8 mouse cellular contexts compared by ENCODE assay signal in the genomic region with DNA sequence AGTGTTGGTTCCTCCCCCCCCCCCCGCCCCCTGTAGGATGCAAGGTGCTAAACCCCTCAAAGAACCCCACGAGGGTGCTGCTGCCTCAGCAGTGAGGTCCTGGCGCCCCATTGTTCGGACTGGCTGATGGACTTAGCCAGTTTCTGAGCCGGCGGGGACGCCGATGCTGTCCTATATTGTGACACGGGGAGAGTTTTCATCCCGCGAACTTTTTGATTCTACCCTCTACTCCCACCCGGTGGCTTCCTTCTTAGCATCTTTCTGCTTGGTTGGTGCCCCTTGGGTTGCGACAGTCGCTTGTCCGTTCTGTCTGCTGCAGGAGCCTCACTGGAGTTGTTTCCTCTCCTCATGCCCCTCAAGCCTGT. TPM values are rescaled to one million over a fixed set of nuclear protein-coding genes. Genes with fewer than 3 reads are reported as not detected.
DNase-seq lines count a peak whose midpoint lies in the region; ATAC-seq and TF ChIP-seq lines count a peak whose summit lies in the region.

No protein-coding gene starts in this region.

- H3K4me3 ChIP-seq in forebrain, embryonic 13.5 days = peak overlapping the region; percentile 95
- H3K4me3 ChIP-seq in kidney, embryonic 14.5 days (ENCODE audit: low read length) = peak overlapping the region; percentile 90
- H3K4me3 ChIP-seq in liver, embryonic 14.5 days (ENCODE audit: insufficient read depth in 1 of 2, low read depth in 2 of 2, low read length in 2 of 2) = peak overlapping the region; percentile 44 to 60

- no peak for DNase-seq in frontal cortex, postnatal 25 days (ENCODE audit: low spot score in 2 of 2)
- DNase-seq in adrenal gland, postnatal 14 days = peak; percentile 63
- DNase-seq in liver, embryonic 14.5 days (ENCODE audit: low read depth in 3 of 3, low spot score in 3 of 3) = no peak
- DNase-seq in naive thymus-derived CD4-positive, alpha-beta T cell, adult 2 months (ENCODE audit: low read depth) = peak; percentile 45
- DNase-seq in spleen, postnatal 36 days (ENCODE audit: low spot score in 2 of 2) = no peak

- H3K27ac ChIP-seq in forebrain, embryonic 13.5 days = peak overlapping the region; percentile 99
- H3K27ac ChIP-seq in kidney, embryonic 14.5 days (ENCODE audit: low read depth, low read length) = peak overlapping the region; percentile 85
- H3K27ac ChIP-seq in liver, embryonic 14.5 days = no peak overlapping the region

- no peaks in the 10 kb centered on the region for H3K9me3 ChIP-seq in forebrain, embryonic 13.5 days (replicated peaks)
- no peaks in the 10 kb centered on the region for H3K9me3 ChIP-seq in kidney, embryonic 14.5 days (ENCODE audit: control insufficient read depth, low read length)
- no peaks in the 10 kb centered on the region for H3K9me3 ChIP-seq in liver, embryonic 14.5 days (ENCODE audit: control insufficient read depth, low read length)

- no peaks in the 10 kb centered on the region for H3K27me3 ChIP-seq in forebrain, embryonic 13.5 days
- H3K27me3 ChIP-seq in kidney, embryonic 14.5 days (ENCODE audit: control insufficient read depth, insufficient read depth, low read length) = peaks cover 3% of the 10 kb centered on the region; the same call in 1 of the 2 replicates
- H3K27me3 ChIP-seq in liver, embryonic 14.5 days (ENCODE audit: control insufficient read depth, insufficient read depth, low read length) = peaks cover 50% of the 10 kb centered on the region

- peak overlapping the region; percentile 75 for H3K4me2 ChIP-seq in forebrain, embryonic 13.5 days
- peak overlapping the region; percentile 95 for H3K4me2 ChIP-seq in kidney, embryonic 14.5 days (replicated peaks; ENCODE audit: low read depth, low read length)
- H3K4me2 ChIP-seq in liver, embryonic 14.5 days (ENCODE audit: low read depth) = peak overlapping the region; percentile 65

- peak; percentile 59 for ATAC-seq in frontal cortex, adult (ENCODE audit: low TSS enrichment)
- ATAC-seq in forebrain, embryonic 13.5 days = peak; percentile 64
- ATAC-seq in kidney, embryonic 14.5 days (ENCODE audit: low FRiP score, low TSS enrichment) = peak; percentile 51
- no peak for ATAC-seq in liver, embryonic 14.5 days (ENCODE audit: insufficient read depth)

- 0% methylated on average over 15 of the region's 15 CpGs for WGBS in forebrain, embryonic 13.5 days
- WGBS in kidney, embryonic 14.5 days = 2% methylated on average over 15 of the region's 15 CpGs
- WGBS in liver, embryonic 14.5 days (ENCODE audit: insufficient replicate concordance) = under 1% methylated on average over 15 of the region's 15 CpGs

- TF ChIP-seq EP300 in liver, embryonic 14.5 days (IDR thresholded peaks at IDR 0.05; ENCODE audit: low read depth) = no peak

- no peaks in the 10 kb centered on the region for H3K36me3 ChIP-seq in forebrain, embryonic 13.5 days (ENCODE audit: poor library complexity, severe bottlenecking)
- H3K36me3 ChIP-seq in kidney, embryonic 14.5 days (ENCODE audit: control insufficient read depth, insufficient read depth, low read length) = no peaks in the 10 kb centered on the region
- H3K36me3 ChIP-seq in liver, embryonic 14.5 days (replicated peaks; ENCODE audit: control insufficient read depth, insufficient read depth, low read depth) = no peaks in the 10 kb centered on the region

- H3K9ac ChIP-seq in forebrain, embryonic 13.5 days = peak overlapping the region; percentile 96
- peak overlapping the region; percentile 82 for H3K9ac ChIP-seq in kidney, embryonic 14.5 days (ENCODE audit: low read depth, low read length)
- H3K9ac ChIP-seq in liver, embryonic 14.5 days (replicated peaks) = no peak overlapping the region

- TF ChIP-seq CTCF in liver, embryonic 14.5 days (IDR thresholded peaks at IDR 0.05; ENCODE audit: low read depth) = no peak

- H3K4me1 ChIP-seq in forebrain, embryonic 13.5 days = peaks cover 8% of the 10 kb centered on the region; the same call in 1 of the 2 replicates
- H3K4me1 ChIP-seq in kidney, embryonic 14.5 days (ENCODE audit: control insufficient read depth, insufficient read depth, low read length) = no peaks in the 10 kb centered on the region
- no peaks in the 10 kb centered on the region for H3K4me1 ChIP-seq in liver, embryonic 14.5 days (replicated peaks; ENCODE audit: control insufficient read depth in 2 of 2, insufficient read depth in 2 of 2, low read length in 1 of 2)

RNA-seq across cellular contexts. Expression of a gene that starts 0.6 kb away (rescaled TPM):
- 3.1 and 3.5 TPM in 2 replicates for total RNA-seq in adrenal gland, postnatal 14 days (2021)
- 12.8 TPM in 2 replicates for polyA plus RNA-seq in forebrain, embryonic 13.5 days (2015; fragmentation: Nextera tagmentation; extraction: Ambion mirVana)
- 1.7 and 2.1 TPM in 2 replicates for polyA plus RNA-seq in kidney, embryonic 14.5 days (2014; fragmentation: Nextera tagmentation; extraction: Ambion mirVana)
- polyA plus RNA-seq in liver, embryonic 14.5 days (2012; rRNA removed) = 0.06 and 0.10 TPM in 2 replicates
- polyA plus RNA-seq in liver, embryonic 14.5 days (2014; fragmentation: Nextera tagmentation; extraction: Ambion mirVana) = 0.03 and 0.04 TPM in 2 replicates

RNA-seq across cellular contexts. Expression of a gene that starts 55.1 kb away (rescaled TPM):
- 6.1 and 7.0 TPM in 2 replicates for total RNA-seq in adrenal gland, postnatal 14 days (2021)
- polyA plus RNA-seq in forebrain, embryonic 13.5 days (2015; fragmentation: Nextera tagmentation; extraction: Ambion mirVana) = 0.85 and 0.94 TPM in 2 replicates
- polyA plus RNA-seq in kidney, embryonic 14.5 days (2014; fragmentation: Nextera tagmentation; extraction: Ambion mirVana) = 1.1 and 1.4 TPM in 2 replicates
- 0.15 and 0.19 TPM in 2 replicates for polyA plus RNA-seq in liver, embryonic 14.5 days (2012; rRNA removed)
- polyA plus RNA-seq in liver, embryonic 14.5 days (2014; fragmentation: Nextera tagmentation; extraction: Ambion mirVana) = 0.13 and 0.19 TPM in 2 replicates

Comparison
In these comparisons a context has a peak if more than half of its experiments do, and no peak if none do; other contexts are left out.
1. DNase-seq: peak in adrenal gland, postnatal 14 days (single experiment) and naive thymus-derived CD4-positive, alpha-beta T cell, adult 2 months (single experiment); none in frontal cortex, postnatal 25 days (0 of 2), liver, embryonic 14.5 days (0 of 3) and spleen, postnatal 36 days (0 of 2).
2. Peak in every context shown above with its lines, with median percentiles within 50 percentile points of each other: H3K4me2 ChIP-seq and H3K4me3 ChIP-seq.